Mouse (Mus musculus): ENCODE measurements around the gene D630023F18Rik.
A peak's percentile ranks its signal among the peaks of the same experiment; 100 is the strongest.

D630023F18Rik gene

GRCm38 (mm10) chr1:65112031-65112806 is 10.8 kb downstream of the D630023F18Rik start:
- DNase-seq (ENCODE audit: low spot score) = peak; percentile 83

GRCm38 (mm10) chr1:65109756-65110435 is 13.1 kb downstream of the D630023F18Rik start:
- DNase-seq (ENCODE audit: low spot score) = no peak

- no peak for DNase-seq (ENCODE audit: low spot score)
Measured at GRCm38 (mm10) chr1:65109196-65109595, 13.8 kb downstream of the D630023F18Rik start.

- DNase-seq (ENCODE audit: low spot score) = no peak
Measured at GRCm38 (mm10) chr1:65107654-65108279, 15.2 kb downstream of the D630023F18Rik start.

GRCm38 (mm10) chr1:65103273-65103672 is 19.7 kb downstream of the D630023F18Rik start, which contains the start of gene Cryga:
Gene Cryga (minus strand): TSS chr1:65103373.
- DNase-seq (ENCODE audit: low spot score) = no peak

- no peak for DNase-seq (ENCODE audit: low spot score)
Measured at GRCm38 (mm10) chr1:65096953-65097352, 26.1 kb downstream of the D630023F18Rik start.

- DNase-seq (ENCODE audit: low spot score) = no peak
Measured at GRCm38 (mm10) chr1:65091566-65091965, 31.4 kb downstream of the D630023F18Rik start.

GRCm38 (mm10) chr1:65090370-65090769 is 32.6 kb downstream of the D630023F18Rik start:
- no peak for DNase-seq (ENCODE audit: low spot score)

GRCm38 (mm10) chr1:65088567-65089356 is 34.3 kb downstream of the D630023F18Rik start:
- DNase-seq (ENCODE audit: low spot score) = no peak

GRCm38 (mm10) chr1:65082188-65082587 is 40.8 kb downstream of the D630023F18Rik start, which contains the start of gene Crygb:
Gene Crygb (minus strand): TSS chr1:65082288.
- DNase-seq (ENCODE audit: low spot score) = no peak

GRCm38 (mm10) chr1:65075607-65076006 is 47.4 kb downstream of the D630023F18Rik start:
- DNase-seq (ENCODE audit: low spot score) = no peak

- DNase-seq (ENCODE audit: low spot score) = no peak
Measured at GRCm38 (mm10) chr1:65073589-65073988, 49.4 kb downstream of the D630023F18Rik start, which contains the start of gene Crygc. Gene Crygc (minus strand): TSS chr1:65073689.

- no peak for DNase-seq (ENCODE audit: low spot score)
Measured at GRCm38 (mm10) chr1:65067842-65068241, 55.2 kb downstream of the D630023F18Rik start.

- DNase-seq (ENCODE audit: low spot score) = no peak
Measured at GRCm38 (mm10) chr1:65064201-65064600, 58.8 kb downstream of the D630023F18Rik start.

- no peak for DNase-seq (ENCODE audit: low spot score)
Measured at GRCm38 (mm10) chr1:65063352-65063751, 59.7 kb downstream of the D630023F18Rik start, which contains the start of gene Crygd. Gene Crygd (minus strand): TSS chr1:65063452.
